Mouse (Mus musculus) liver, embryonic 16.5 days (tissue): ENCODE measurements around the gene Ralgapa1. TPM values are rescaled to one million over a fixed set of nuclear protein-coding genes. Genes with fewer than 3 reads are reported as not detected.
"Not testable (repeated sequence)": the region's sequence is repeated elsewhere in the genome, so short reads cannot be mapped to it uniquely, and the experiment has no call there.

ENCODE experiments used
- ATAC-seq: fragments of 200-750 bp; cut with Nextera tagmentation; 2 replicates; pipeline ENCODE4 v1.8.0; 2017; ENCODE audit warnings: low read depth, mild to moderate bottlenecking, moderate number of reproducible peaks, moderate library complexity
- H3K27ac ChIP-seq: fragments of 300-500 bp; sonication (generic); 2 replicates; pipeline ENCODE4 v1.5.1; 2014; ENCODE audit warnings: mild to moderate bottlenecking, low read length
- H3K27me3 ChIP-seq: fragments of 300-500 bp; sonication (generic); 2 replicates; pipeline ENCODE4 v1.6.1; 2014; ENCODE audit warnings: low read depth, low read length, mixed read lengths; ENCODE audit not compliant: control insufficient read depth, insufficient read depth
- H3K36me3 ChIP-seq: fragments of 300-500 bp; sonication (generic); 2 replicates; pipeline ENCODE4 v1.6.1; 2014; ENCODE audit warnings: mild to moderate bottlenecking; ENCODE audit not compliant: control insufficient read depth, insufficient read depth
- H3K4me1 ChIP-seq: fragments of 300-500 bp; sonication (generic); 2 replicates; pipeline ENCODE4 v1.6.1; 2014; ENCODE audit warnings: low read depth, low read length, mixed read lengths; ENCODE audit not compliant: control insufficient read depth
- H3K4me2 ChIP-seq: fragments of 300-500 bp; sonication (generic); 2 replicates; pipeline ENCODE4 v1.6.1; 2014; ENCODE audit warnings: low read depth, low read length, mixed read lengths
- H3K4me3 ChIP-seq: fragments of 300-500 bp; sonication (generic); 2 replicates; pipeline ENCODE4 v1.5.1; 2014; ENCODE audit warnings: low read depth, mild to moderate bottlenecking, low read length
- H3K9ac ChIP-seq: fragments of 300-500 bp; sonication (generic); 2 replicates; pipeline ENCODE4 v1.6.1; 2014; ENCODE audit warnings: low read depth, low read length
- H3K9me3 ChIP-seq: fragments of 300-500 bp; sonication (generic); replicated peaks from 2 replicates; pipeline ENCODE4 v1.6.1; 2016; ENCODE audit warnings: low read length; ENCODE audit not compliant: control insufficient read depth
- WGBS: fragments of 180-500 bp; shearing (Covaris S2); extraction: QIAGEN DNeasy Blood & Tissue Kit; methylation state at CpG from one replicate; pipeline ENCODE4 v1.1.7; 2014; ENCODE audit not compliant: insufficient replicate concordance; 5-methylcytosine and 5-hydroxymethylcytosine counted together
- polyA plus RNA-seq: library from polyadenylated mRNA; unstranded; fragments of >200 nt; fragmentation: Nextera tagmentation; extraction: Ambion mirVana; gene quantifications from 2 replicates; pipeline ENCODE4 v1.2.1, GENCODE M21; 2015

The Ralgapa1 gene
- polyA plus RNA-seq, 1 experiment from 2014 or later, result 3.2 TPM

GRCm38 (mm10) chr12:55820119-55820660, 777 bp downstream of the Ralgapa1 start:
- H3K4me2 ChIP-seq, result peak overlapping the region; percentile 90
- H3K9ac ChIP-seq, result peak overlapping the region; percentile 89
- peak; percentile 44 for ATAC-seq
- peaks cover 6% of the 10 kb centered on the region for H3K4me1 ChIP-seq
- no peaks in the 10 kb centered on the region for H3K36me3 ChIP-seq
- no peaks in the 10 kb centered on the region for H3K27me3 ChIP-seq
- WGBS, result under 1% methylated on average over 26 of the region's 35 CpGs
- peak overlapping the region; percentile 87 for H3K27ac ChIP-seq
- H3K4me3 ChIP-seq, result peak overlapping the region; percentile 74
- no peaks in the 10 kb centered on the region for H3K9me3 ChIP-seq

DNA sequence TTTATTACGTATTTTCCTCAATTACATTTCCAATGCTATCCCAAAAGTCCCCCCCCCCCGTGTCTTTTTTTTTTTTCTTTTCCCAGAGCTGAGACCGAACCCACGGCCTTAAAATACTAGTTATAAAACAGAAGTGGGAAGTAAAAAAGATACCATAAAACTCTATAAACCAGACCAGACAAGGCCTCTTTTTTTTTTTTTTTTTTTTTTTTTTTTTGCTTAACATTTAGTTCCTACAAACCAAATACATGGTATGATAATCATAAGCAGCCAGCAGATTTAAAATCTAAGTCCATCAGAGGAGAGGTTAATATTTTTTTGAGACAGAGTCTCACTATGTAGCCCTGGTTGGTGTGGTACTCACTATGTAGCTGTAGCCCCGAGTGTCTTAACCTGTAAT, 4.5 kb downstream of the Ralgapa1 start:
- H3K27ac ChIP-seq, result no peak overlapping the region
- no peaks in the 10 kb centered on the region for H3K27me3 ChIP-seq
- no peak overlapping the region for H3K9ac ChIP-seq
- no peaks in the 10 kb centered on the region for H3K9me3 ChIP-seq
- peaks cover 6% of the 10 kb centered on the region for H3K4me1 ChIP-seq
- no peaks in the 10 kb centered on the region for H3K36me3 ChIP-seq
- H3K4me3 ChIP-seq, result no peak overlapping the region
- WGBS, result 84% methylated on average over 5 of the region's 5 CpGs
- ATAC-seq, result no peak
- no peak overlapping the region for H3K4me2 ChIP-seq

DNA sequence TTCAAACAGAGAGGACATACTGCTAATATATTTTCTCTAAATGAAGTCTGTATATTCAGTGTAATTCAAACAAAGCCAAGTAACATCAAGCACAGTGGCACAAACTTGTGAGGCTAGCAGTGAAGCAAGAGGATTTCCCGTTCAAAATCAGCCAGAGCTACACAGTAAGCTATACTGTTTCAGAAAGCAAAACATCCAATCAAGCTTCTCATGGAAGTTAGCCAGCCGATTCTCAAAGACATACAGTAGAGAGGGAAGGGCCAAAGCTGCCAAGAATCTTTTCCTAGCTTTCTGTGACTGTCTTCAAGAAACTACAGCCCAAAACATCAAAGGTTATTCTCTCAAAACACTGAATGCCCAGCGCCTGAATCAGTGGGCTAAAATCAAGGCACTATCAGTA, 15.9 kb downstream of the Ralgapa1 start:
- Histone ChIP-seq H3K36me3 (no peaks in the 10 kb centered on the region), H3K9me3 (no peaks in the 10 kb centered on the region), H3K4me2 (no peak overlapping the region), H3K27me3 (no peaks in the 10 kb centered on the region), H3K27ac (no peak overlapping the region), H3K9ac (no peak overlapping the region), H3K4me3 (no peak overlapping the region), H3K4me1 (no peaks in the 10 kb centered on the region)
- 50% methylated on average over 3 of the region's 3 CpGs for WGBS
- no peak for ATAC-seq

GRCm38 (mm10) chr12:55801131-55801530, 19.8 kb downstream of the Ralgapa1 start:
- Histone ChIP-seq H3K9ac (no peak overlapping the region), H3K9me3 (no peaks in the 10 kb centered on the region)
- no peak for ATAC-seq

DNA sequence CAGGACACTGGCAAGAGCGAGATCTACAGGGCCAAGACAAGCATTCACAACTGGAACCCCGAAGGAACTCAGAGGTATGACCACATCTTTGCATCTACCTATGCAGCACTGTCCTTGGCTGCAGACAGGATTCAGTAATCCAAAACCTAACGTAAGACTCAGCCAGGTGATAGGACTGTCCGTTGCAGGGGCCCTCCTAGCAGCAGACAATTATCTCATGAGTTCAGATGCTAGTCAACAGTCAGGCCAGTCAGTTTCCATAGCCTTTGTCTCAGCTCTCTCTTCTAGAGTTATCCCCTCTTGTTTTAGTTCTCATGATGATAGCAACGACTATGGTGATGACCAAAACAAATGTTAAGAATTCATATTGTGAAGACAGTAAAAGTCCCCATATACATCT, 20.8 kb downstream of the Ralgapa1 start:
- no peaks in the 10 kb centered on the region for H3K27me3 ChIP-seq
- H3K4me3 ChIP-seq, result no peak overlapping the region
- H3K27ac ChIP-seq, result no peak overlapping the region
- H3K9ac ChIP-seq, result no peak overlapping the region
- peak; percentile 47; the same call in 1 of the 2 replicates for ATAC-seq
- H3K4me1 ChIP-seq, result peaks cover 4% of the 10 kb centered on the region; the same call in 1 of the 2 replicates
- no peaks in the 10 kb centered on the region for H3K9me3 ChIP-seq
- H3K4me2 ChIP-seq, result no peak overlapping the region
- WGBS, result 43% methylated on average over 5 of the region's 5 CpGs
- H3K36me3 ChIP-seq, result no peaks in the 10 kb centered on the region

More at GRCm38 (mm10) chr12:55801131-55801530, 19.8 kb downstream of the Ralgapa1 start:
- WGBS, result 78% methylated on average over 4 of the region's 4 CpGs
- Histone ChIP-seq H3K27me3 (no peaks in the 10 kb centered on the region), H3K4me3 (no peak overlapping the region), H3K4me2 (no peak overlapping the region), H3K36me3 (no peaks in the 10 kb centered on the region), H3K4me1 (peaks cover 4% of the 10 kb centered on the region; the same call in 1 of the 2 replicates), H3K27ac (no peak overlapping the region)

GRCm38 (mm10) chr12:55798745-55799144, 22.2 kb downstream of the Ralgapa1 start:
- H3K9ac ChIP-seq, result no peak overlapping the region
- ATAC-seq, result no peak
- 53% methylated on average over 4 of the region's 4 CpGs for WGBS
- H3K27me3 ChIP-seq, result no peaks in the 10 kb centered on the region
- no peak overlapping the region for H3K4me2 ChIP-seq
- H3K9me3 ChIP-seq, result no peaks in the 10 kb centered on the region
- H3K4me3 ChIP-seq, result no peak overlapping the region
- no peaks in the 10 kb centered on the region for H3K36me3 ChIP-seq
- H3K27ac ChIP-seq, result no peak overlapping the region
- peaks cover 4% of the 10 kb centered on the region; the same call in 1 of the 2 replicates for H3K4me1 ChIP-seq

DNA sequence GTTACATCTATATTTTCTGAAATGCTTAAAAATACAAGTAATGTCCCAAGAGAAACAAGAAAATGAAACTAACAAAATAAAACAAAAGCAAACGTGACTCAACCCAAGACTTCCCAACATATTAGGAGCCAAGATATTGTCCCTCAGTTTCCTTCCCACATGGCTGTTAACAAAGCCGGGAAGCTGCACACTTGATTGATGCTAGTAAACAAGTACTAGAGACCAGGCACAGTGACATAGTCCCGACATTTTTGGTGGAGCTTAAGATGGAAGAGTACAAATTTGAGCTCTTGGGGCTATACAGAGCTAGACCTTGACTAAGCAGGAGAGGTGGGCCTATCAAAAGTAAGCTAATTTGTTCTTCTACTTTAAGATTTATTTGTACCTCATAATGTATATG, 23.9 kb downstream of the Ralgapa1 start:
- ATAC-seq, result no peak
- H3K4me1 ChIP-seq, result peaks cover 4% of the 10 kb centered on the region; the same call in 1 of the 2 replicates
- H3K9me3 ChIP-seq, result no peaks in the 10 kb centered on the region
- no peak overlapping the region for H3K4me3 ChIP-seq
- no peak overlapping the region for H3K27ac ChIP-seq
- no peaks in the 10 kb centered on the region for H3K27me3 ChIP-seq
- 63% methylated on average over 3 of the region's 3 CpGs for WGBS
- H3K36me3 ChIP-seq, result no peaks in the 10 kb centered on the region
- H3K4me2 ChIP-seq, result no peak overlapping the region
- H3K9ac ChIP-seq, result no peak overlapping the region

GRCm38 (mm10) chr12:55794485-55794884, 26.5 kb downstream of the Ralgapa1 start:
- H3K4me1 ChIP-seq, H3K36me3 ChIP-seq, H3K4me3 ChIP-seq, H3K9me3 ChIP-seq, H3K27ac ChIP-seq, ATAC-seq, H3K27me3 ChIP-seq, H3K9ac ChIP-seq, H3K4me2 ChIP-seq: not testable (repeated sequence)
- WGBS, result 63% methylated on average over 4 of the region's 4 CpGs

GRCm38 (mm10) chr12:55785252-55785651, 35.7 kb downstream of the Ralgapa1 start:
- Histone ChIP-seq H3K9ac (no peak overlapping the region), H3K27ac (no peak overlapping the region), H3K4me2 (no peak overlapping the region), H3K4me3 (no peak overlapping the region), H3K4me1 (no peaks in the 10 kb centered on the region), H3K36me3 (no peaks in the 10 kb centered on the region; the same call in 1 of the 2 replicates), H3K9me3 (no peaks in the 10 kb centered on the region), H3K27me3 (no peaks in the 10 kb centered on the region)
- no peak for ATAC-seq
- WGBS, result 39% methylated on average over 2 of the region's 2 CpGs
